Mouse (Mus musculus) hematopoietic stem cell, adult 5-6 weeks (primary cell): Measurements from ENCODE around the gene Acot3. TPM values are rescaled to one million over a fixed set of nuclear protein-coding genes. Genes with fewer than 3 reads are reported as not detected.
"Not testable (repeated sequence)": the region's sequence is repeated elsewhere in the genome, so short reads cannot be mapped to it uniquely, and the experiment has no call there.

Experiments
- ATAC-seq, 2 experiments: fragments of 125-278 bp in 1 of 2; replicated peaks in 1 of 2; 2 replicates each; pipeline ENCODE4 v1.8.0; 2016 to 2017; ENCODE audit warnings: inconsistent platforms in 2 of 2, mild to moderate bottlenecking in 2 of 2, moderate number of reproducible peaks in 2 of 2, low read depth in 1 of 2, moderate TSS enrichment in 1 of 2; ENCODE audit not compliant: low FRiP score in 2 of 2, poor library complexity in 2 of 2, severe bottlenecking in 2 of 2, insufficient read depth in 1 of 2, low TSS enrichment in 1 of 2
- total RNA-seq: library from RNA; stranded (forward); fragments of 172-1452, 232-1000 nt; gene quantifications from 2 replicates; pipeline ENCODE4 v1.2.3, GENCODE M21; 2017

Acot3 gene
- total RNA-seq, 1 experiment from 2014 or later, result not detected

- not testable (repeated sequence) for ATAC-seq
These were observed 17.6 kb downstream of the Acot3 start for GRCm38 (mm10) chr12:84069582-84069981.

GRCm38 (mm10) chr12:84071696-84072095, 19.8 kb downstream of the Acot3 start:
- no peak for ATAC-seq

DNA sequence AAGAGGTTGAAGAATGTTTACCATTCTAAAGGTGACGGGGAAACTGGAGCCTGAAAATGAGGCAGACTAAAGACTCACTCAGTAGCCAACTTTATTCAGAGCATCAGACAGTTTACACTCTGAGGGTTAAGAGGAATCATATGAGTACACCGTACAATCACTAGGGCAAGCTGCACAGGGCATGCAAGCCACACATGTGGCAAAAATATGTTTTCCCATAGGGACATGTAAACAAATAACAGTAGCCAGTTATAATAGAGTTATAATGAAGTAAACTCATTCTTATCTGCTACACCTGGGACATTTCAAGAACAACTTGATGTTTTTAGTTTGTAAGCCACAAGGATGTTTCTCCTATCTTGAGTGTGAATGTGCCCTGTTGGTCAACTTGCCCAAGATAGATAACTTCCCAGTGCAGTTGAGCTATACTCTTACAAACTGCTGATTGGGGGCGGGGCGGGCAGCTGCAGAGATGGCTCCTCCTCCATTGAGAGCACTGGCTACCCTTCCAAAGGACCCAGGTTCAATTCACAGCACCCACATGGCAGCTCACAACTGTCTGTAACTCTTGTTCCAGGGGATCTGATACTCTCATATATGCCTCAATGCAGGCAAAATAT, 25.5 kb downstream of the Acot3 start:
- no peak for ATAC-seq

DNA sequence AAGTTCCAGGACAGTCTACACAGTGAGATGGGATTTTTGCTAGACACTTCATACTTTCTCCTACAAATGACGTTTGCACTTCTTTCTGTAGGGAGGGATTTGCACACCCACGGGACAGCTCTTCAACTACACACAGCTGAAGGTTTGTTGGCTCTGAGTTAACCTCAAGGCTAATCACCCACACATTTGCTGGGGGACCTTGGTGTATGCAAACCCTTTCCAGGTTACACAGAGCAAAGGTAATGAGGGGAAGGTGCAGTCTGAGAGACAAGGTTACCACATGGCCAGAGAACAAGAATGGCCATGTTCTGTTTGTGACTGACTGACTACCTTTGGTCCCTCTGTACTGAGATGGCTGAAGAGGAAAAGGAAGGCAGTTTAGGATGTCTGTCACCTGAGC, 31.9 kb downstream of the Acot3 start:
- ATAC-seq, result no peak

- no peak for ATAC-seq
These were observed 32.6 kb downstream of the Acot3 start for GRCm38 (mm10) chr12:84084581-84084980.

GRCm38 (mm10) chr12:84094666-84095065, 42.7 kb downstream of the Acot3 start:
- ATAC-seq, result not testable (repeated sequence)

- ATAC-seq, result no peak
These were observed 47.7 kb downstream of the Acot3 start for GRCm38 (mm10) chr12:84099605-84100004.

- ATAC-seq, result no peak
These were observed 48.1 kb downstream of the Acot3 start for GRCm38 (mm10) chr12:84100071-84100470.

GRCm38 (mm10) chr12:84100604-84101492, 48.9 kb downstream of the Acot3 start, which contains the start of gene Acot6:
Gene Acot6, plus strand, starts transcription at chr12:84100654.
- ATAC-seq, result peak; percentile 37 to 60

DNA sequence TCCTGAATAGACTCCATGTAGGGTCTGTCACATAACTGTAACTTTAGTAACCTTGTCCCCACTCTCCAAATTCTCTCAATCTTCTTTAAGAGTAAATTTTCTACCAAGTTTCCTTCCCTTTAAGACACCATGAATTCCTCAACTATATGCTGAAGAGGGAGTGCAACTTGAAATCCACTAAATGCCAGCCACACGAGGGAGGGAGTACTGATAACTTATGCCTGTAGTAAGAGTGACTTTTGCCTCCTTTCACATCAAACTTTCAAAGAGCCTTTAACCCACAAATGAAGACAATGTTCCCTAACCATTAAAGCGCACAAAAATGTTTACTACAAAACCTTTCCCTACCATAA, 49.5 kb downstream of the Acot3 start:
- ATAC-seq, result no peak

DNA sequence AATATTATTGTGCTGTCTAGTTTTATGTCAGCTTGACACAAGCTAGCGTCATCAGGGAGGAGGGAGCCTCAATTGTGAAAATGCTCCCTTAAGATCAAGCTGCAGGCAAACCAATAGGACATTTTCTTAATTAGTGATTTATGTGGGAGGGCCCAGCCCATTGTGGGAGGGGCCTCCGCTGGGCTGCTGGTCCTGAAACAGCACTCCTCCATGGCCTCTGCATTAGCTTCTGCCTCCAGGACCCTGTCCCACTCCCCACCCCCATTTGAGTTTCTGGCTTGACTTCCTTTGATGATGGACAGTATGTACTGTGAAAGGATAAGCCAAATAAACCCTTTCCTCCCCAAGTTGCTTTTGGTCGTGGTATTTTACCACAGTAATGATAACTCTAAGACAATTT, 55.1 kb downstream of the Acot3 start:
- no peak for ATAC-seq

DNA sequence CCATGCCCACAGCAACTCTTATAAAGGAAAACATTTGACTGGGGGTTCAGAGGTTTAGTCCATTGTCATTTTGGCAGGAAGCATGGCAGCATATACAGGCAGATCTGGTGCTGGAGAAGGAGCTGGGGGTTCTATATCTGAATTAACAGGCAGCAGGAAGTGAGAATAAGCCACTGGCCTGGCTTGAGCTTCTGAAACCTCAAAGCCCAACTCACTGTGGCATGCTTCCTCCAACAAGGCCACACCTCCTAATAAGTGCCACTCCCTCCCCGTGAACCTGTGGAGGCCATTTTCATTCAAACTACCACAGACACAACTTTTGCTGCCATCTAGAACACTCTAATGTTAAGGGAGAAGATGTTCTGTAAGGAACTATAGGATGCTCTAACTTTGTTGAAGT, 55.7 kb downstream of the Acot3 start:
- no peak for ATAC-seq

DNA sequence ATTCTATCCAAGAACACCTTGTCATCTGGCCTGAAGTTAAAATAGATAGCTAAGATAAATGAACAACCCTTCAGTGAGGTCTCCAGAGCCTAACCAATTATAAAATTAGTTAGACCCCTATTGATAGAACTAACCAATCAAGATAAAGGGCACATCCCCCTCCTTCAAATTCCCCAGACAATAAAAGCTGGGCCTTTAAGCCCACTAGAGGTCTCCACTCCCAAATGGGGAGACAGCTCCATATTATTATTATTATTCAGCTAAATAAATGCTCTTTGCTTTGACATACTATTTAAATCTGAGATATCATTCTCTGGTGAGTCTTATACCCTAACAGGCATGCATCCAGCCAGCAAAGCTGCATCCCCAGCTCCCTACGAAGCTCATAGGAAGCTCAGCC, 58.0 kb downstream of the Acot3 start:
- ATAC-seq, result no peak

Other genes starting within 250 kb of the Acot3 start
- gene Numb, start 130.2 kb upstream of the Acot3 start, total RNA-seq, result 27.5 and 29.7 TPM in 2 replicates
- 12.8 and 14.8 TPM in 2 replicates for gene Riox1, start 101.5 kb upstream of the Acot3 start, total RNA-seq
- not detected in 2 replicates for gene Heatr4, start 67.3 kb upstream of the Acot3 start, total RNA-seq
- 23.0 and 25.0 TPM in 2 replicates for gene Acot2, start 64.3 kb upstream of the Acot3 start, total RNA-seq
- 39.0 and 44.3 TPM in 2 replicates for gene Acot1, start 42.7 kb upstream of the Acot3 start, total RNA-seq
- gene Acot4, start 13.8 kb upstream of the Acot3 start, total RNA-seq, result 0.30 and 0.69 TPM in 2 replicates
- not detected in 2 replicates for gene Gm49366, start 13.2 kb upstream of the Acot3 start, total RNA-seq
- not detected in 2 replicates for gene Acot5, start 17.2 kb downstream of the Acot3 start, total RNA-seq
- 2.8 and 3.4 TPM in 2 replicates for gene Acot6, start 48.5 kb downstream of the Acot3 start, total RNA-seq
- gene Dnal1, start 62.2 kb downstream of the Acot3 start, total RNA-seq, result 2.9 and 3.7 TPM in 2 replicates
- 0.94 and 2.0 TPM in 2 replicates for gene Pnma1, start 96.3 kb downstream of the Acot3 start, total RNA-seq
- gene Elmsan1, start 166.7 kb downstream of the Acot3 start, total RNA-seq, result 19.9 and 22.3 TPM in 2 replicates
- gene Ptgr2, start 233.1 kb downstream of the Acot3 start, total RNA-seq, result 70.7 and 79.0 TPM in 2 replicates